Comparison of ENCODE assay signal across 8 mouse cellular contexts in genomic region chr5:139803601-139804102, GRCm38 (mm10). TPM values are rescaled to one million over a fixed set of nuclear protein-coding genes. Genes with fewer than 3 reads are reported as not detected.
A peak's percentile ranks its signal among the peaks of the same experiment; 100 is the strongest.
DNase-seq lines count a peak whose midpoint lies in the region; ATAC-seq and TF ChIP-seq lines count a peak whose summit lies in the region.
"Had no signal": no experiment of that assay in that cellular context is flagged by ENCODE, and none has a peak within 500 bp of the region (broad histone marks: within the 10 kb centered on the region; RNA-seq: fewer than 3 reads in every experiment).

No protein-coding gene starts in this region.

- H3K4me3 ChIP-seq in E14TG2a.4 (replicated peaks; ENCODE audit: low read length): peak overlapping the region; percentile 35
- H3K4me3 ChIP-seq in forebrain, embryonic 10.5 days: peak overlapping the region; percentile 26
- H3K4me3 ChIP-seq in intestine, embryonic 16.5 days (ENCODE audit: low read length): 0 out of 2 replicates have a peak overlapping the region, but pooled peaks have one; percentile 1
- H3K4me3 ChIP-seq in liver, postnatal 0 days (ENCODE audit: low read depth, low read length): no peak overlapping the region
- H3K4me3 ChIP-seq in neural tube, embryonic 12.5 days: no peak overlapping the region

- ATAC-seq in intestine, embryonic 16.5 days: peak; percentile 48
- peak; percentile 61 for ATAC-seq in liver, postnatal 0 days
- ATAC-seq in neural tube, embryonic 12.5 days (ENCODE audit: low FRiP score, low read depth): peak; percentile 70; the same call in 1 of the 2 replicates

- H3K27me3 ChIP-seq in E14TG2a.4 (ENCODE audit: insufficient read depth, low read length): peaks cover 22% of the 10 kb centered on the region
- no peaks in the 10 kb centered on the region for H3K27me3 ChIP-seq in forebrain, embryonic 10.5 days (ENCODE audit: poor library complexity, severe bottlenecking)
- no peaks in the 10 kb centered on the region for H3K27me3 ChIP-seq in intestine, embryonic 16.5 days (replicated peaks; ENCODE audit: control insufficient read depth, insufficient read depth, low read length)
- no peaks in the 10 kb centered on the region for H3K27me3 ChIP-seq in liver, postnatal 0 days (ENCODE audit: insufficient read depth, low read length)
- H3K27me3 ChIP-seq in neural tube, embryonic 12.5 days (replicated peaks): no peaks in the 10 kb centered on the region; the same call in 1 of the 2 replicates

- 0 out of 2 replicates have a peak overlapping the region, but pooled peaks have one; percentile 2 for H3K4me2 ChIP-seq in intestine, embryonic 16.5 days (ENCODE audit: low read depth, low read length)
- H3K4me2 ChIP-seq in liver, postnatal 0 days (ENCODE audit: low read depth, low read length): peak overlapping the region; percentile 64
- peak overlapping the region; percentile 43 for H3K4me2 ChIP-seq in neural tube, embryonic 12.5 days (replicated peaks)

- WGBS in forebrain, embryonic 10.5 days: 10% methylated on average over 12 of the region's 12 CpGs
- WGBS in intestine, embryonic 16.5 days: 11% methylated on average over 12 of the region's 12 CpGs
- WGBS in liver, postnatal 0 days (ENCODE audit: insufficient replicate concordance): 15% methylated on average over 12 of the region's 12 CpGs
- 9% methylated on average over 12 of the region's 12 CpGs for WGBS in neural tube, embryonic 12.5 days

- no peak for TF ChIP-seq EP300 in liver, postnatal 0 days (IDR thresholded peaks at IDR 0.05; ENCODE audit: low read depth)

- H3K27ac ChIP-seq in forebrain, embryonic 10.5 days: peak overlapping the region; percentile 59
- H3K27ac ChIP-seq in intestine, embryonic 16.5 days (ENCODE audit: low read length): peak overlapping the region; percentile 84
- peak overlapping the region; percentile 99 for H3K27ac ChIP-seq in liver, postnatal 0 days (ENCODE audit: low read depth)
- H3K27ac ChIP-seq in neural tube, embryonic 12.5 days: no peak overlapping the region

- TF ChIP-seq CTCF in E14TG2a.4 (conservative IDR thresholded peaks at IDR 0.05; ENCODE audit: low read length): peak; percentile 61
- peak; percentile 70; the same call in 1 of the 2 replicates for TF ChIP-seq CTCF in liver, postnatal 0 days (IDR thresholded peaks at IDR 0.05; ENCODE audit: low read depth)

- peak; percentile 76 for DNase-seq in MEL-GATA-1-ER (ENCODE audit: extremely low read depth, low read depth)
- peak; percentile 67 for DNase-seq in forebrain, embryonic 10.5 days (ENCODE audit: extremely low spot score, low spot score)
- DNase-seq in liver, postnatal 0 days: peak; percentile 87
- no peak for DNase-seq in c-Kit-positive CD71-positive TER-119-positive erythroid progenitor cells, embryonic 14.5 days (ENCODE audit: low spot score)

- H3K36me3 ChIP-seq in E14TG2a.4 (ENCODE audit: insufficient read depth, low read length): peaks cover 26% of the 10 kb centered on the region
- peaks cover 28% of the 10 kb centered on the region for H3K36me3 ChIP-seq in forebrain, embryonic 10.5 days (replicated peaks)
- peaks cover 20% of the 10 kb centered on the region; the same call in 1 of the 2 replicates for H3K36me3 ChIP-seq in intestine, embryonic 16.5 days (ENCODE audit: control insufficient read depth, insufficient read depth, low read length)
- peaks cover 42% of the 10 kb centered on the region for H3K36me3 ChIP-seq in liver, postnatal 0 days (replicated peaks; ENCODE audit: insufficient read depth, low read length)
- H3K36me3 ChIP-seq in neural tube, embryonic 12.5 days: peaks cover 28% of the 10 kb centered on the region

- H3K9ac ChIP-seq in intestine, embryonic 16.5 days (ENCODE audit: low read depth, low read length): peak overlapping the region; percentile 39
- peak overlapping the region; percentile 64 for H3K9ac ChIP-seq in liver, postnatal 0 days (replicated peaks)
- H3K9ac ChIP-seq in neural tube, embryonic 12.5 days: no peak overlapping the region

- no peaks in the 10 kb centered on the region for H3K9me3 ChIP-seq in E14TG2a.4 (ENCODE audit: low read length)
- no peaks in the 10 kb centered on the region for H3K9me3 ChIP-seq in forebrain, embryonic 10.5 days
- no peaks in the 10 kb centered on the region for H3K9me3 ChIP-seq in intestine, embryonic 16.5 days (ENCODE audit: control insufficient read depth, low read length)
- no peaks in the 10 kb centered on the region for H3K9me3 ChIP-seq in liver, postnatal 0 days (ENCODE audit: low read length)
- H3K9me3 ChIP-seq in neural tube, embryonic 12.5 days: no peaks in the 10 kb centered on the region

- peaks cover 58% of the 10 kb centered on the region for H3K4me1 ChIP-seq in E14TG2a.4 (replicated peaks; ENCODE audit: low read depth, low read length)
- peaks cover 40% of the 10 kb centered on the region for H3K4me1 ChIP-seq in forebrain, embryonic 10.5 days
- H3K4me1 ChIP-seq in intestine, embryonic 16.5 days (ENCODE audit: control insufficient read depth, insufficient read depth, low read length): peaks cover 15% of the 10 kb centered on the region
- H3K4me1 ChIP-seq in liver, postnatal 0 days (ENCODE audit: insufficient read depth): peaks cover 37% of the 10 kb centered on the region
- H3K4me1 ChIP-seq in neural tube, embryonic 12.5 days: peaks cover 24% of the 10 kb centered on the region

RNA-seq across cellular contexts. Expression of gene Mafk, which starts 12.3 kb away (rescaled TPM):
- 9.8 and 10.1 TPM in 2 replicates for polyA plus RNA-seq in forebrain, embryonic 10.5 days (2016; fragmentation: Nextera tagmentation; extraction: Ambion mirVana)
- 25.0 and 25.2 TPM in 2 replicates for polyA plus RNA-seq in intestine, embryonic 16.5 days (2015; fragmentation: Nextera tagmentation; extraction: Ambion mirVana)
- 15.7 and 19.1 TPM in 2 replicates for polyA plus RNA-seq in liver, postnatal 0 days (2015; fragmentation: Nextera tagmentation; extraction: Ambion mirVana)
- 12.8 and 12.9 TPM in 2 replicates for polyA plus RNA-seq in neural tube, embryonic 12.5 days (2016; fragmentation: Nextera tagmentation; extraction: Ambion mirVana)

RNA-seq across cellular contexts. Expression of gene Tmem184a, which starts 16.1 kb away (rescaled TPM):
- 1.4 and 1.8 TPM in 2 replicates for polyA plus RNA-seq in forebrain, embryonic 10.5 days (2016; fragmentation: Nextera tagmentation; extraction: Ambion mirVana)
- polyA plus RNA-seq in intestine, embryonic 16.5 days (2015; fragmentation: Nextera tagmentation; extraction: Ambion mirVana): 120 and 151 TPM in 2 replicates
- polyA plus RNA-seq in liver, postnatal 0 days (2015; fragmentation: Nextera tagmentation; extraction: Ambion mirVana): 3.0 and 3.2 TPM in 2 replicates
- polyA plus RNA-seq in neural tube, embryonic 12.5 days (2016; fragmentation: Nextera tagmentation; extraction: Ambion mirVana): 0.29 and 0.68 TPM in 2 replicates

RNA-seq across cellular contexts. Expression of gene Gm26938, which starts 22.6 kb away (rescaled TPM):
- 0.31 TPM in 1 of 2 replicates, not detected in the other for polyA plus RNA-seq in forebrain, embryonic 10.5 days (2016; fragmentation: Nextera tagmentation; extraction: Ambion mirVana)
- not detected in 2 replicates for polyA plus RNA-seq in intestine, embryonic 16.5 days (2015; fragmentation: Nextera tagmentation; extraction: Ambion mirVana)
- polyA plus RNA-seq in liver, postnatal 0 days (2015; fragmentation: Nextera tagmentation; extraction: Ambion mirVana): not detected in 2 replicates
- not detected in 2 replicates for polyA plus RNA-seq in neural tube, embryonic 12.5 days (2016; fragmentation: Nextera tagmentation; extraction: Ambion mirVana)
- polyA plus RNA-seq: large intestine, adult 2 months had no signal

RNA-seq across cellular contexts. Expression of gene Psmg3, which starts 23.0 kb away (rescaled TPM):
- 99.7 and 103 TPM in 2 replicates for polyA plus RNA-seq in forebrain, embryonic 10.5 days (2016; fragmentation: Nextera tagmentation; extraction: Ambion mirVana)
- 67.6 and 80.3 TPM in 2 replicates for polyA plus RNA-seq in intestine, embryonic 16.5 days (2015; fragmentation: Nextera tagmentation; extraction: Ambion mirVana)
- polyA plus RNA-seq in liver, postnatal 0 days (2015; fragmentation: Nextera tagmentation; extraction: Ambion mirVana): 28.8 and 29.1 TPM in 2 replicates
- polyA plus RNA-seq in neural tube, embryonic 12.5 days (2016; fragmentation: Nextera tagmentation; extraction: Ambion mirVana): 68.5 and 70.2 TPM in 2 replicates

RNA-seq across cellular contexts. Expression of gene Ints1, which starts 28.2 kb away (rescaled TPM):
- polyA plus RNA-seq in forebrain, embryonic 10.5 days (2016; fragmentation: Nextera tagmentation; extraction: Ambion mirVana): 41.0 and 43.2 TPM in 2 replicates
- 18.8 and 18.9 TPM in 2 replicates for polyA plus RNA-seq in intestine, embryonic 16.5 days (2015; fragmentation: Nextera tagmentation; extraction: Ambion mirVana)
- 5.6 and 6.4 TPM in 2 replicates for polyA plus RNA-seq in liver, postnatal 0 days (2015; fragmentation: Nextera tagmentation; extraction: Ambion mirVana)
- 33.7 and 34.3 TPM in 2 replicates for polyA plus RNA-seq in neural tube, embryonic 12.5 days (2016; fragmentation: Nextera tagmentation; extraction: Ambion mirVana)

Comparison
In these comparisons a context has a peak if more than half of its experiments do, and no peak if none do; other contexts are left out.
1. H3K4me3 ChIP-seq: peak in E14TG2a.4 (single experiment), forebrain, embryonic 10.5 days (single experiment) and intestine, embryonic 16.5 days (single experiment); none in liver, postnatal 0 days (single experiment) and neural tube, embryonic 12.5 days (single experiment).
2. H3K4me2 ChIP-seq: peak in every context shown above with its lines; median percentile 64 in liver, postnatal 0 days; 43 in neural tube, embryonic 12.5 days; 2 in intestine, embryonic 16.5 days.
3. RNA of gene Tmem184a, which starts 16.1 kb away (polyA plus RNA-seq): 120 to 151 TPM in intestine, embryonic 16.5 days; 3.0 to 3.2 TPM in liver, postnatal 0 days, 1.4 to 1.8 TPM in forebrain, embryonic 10.5 days and 0.29 to 0.68 TPM in neural tube, embryonic 12.5 days; every median in the first group is over 10 times any median in the second.
4. Peak in every context shown above with its lines, with median percentiles within 50 percentile points of each other: ATAC-seq.